Mouse (Mus musculus) CH12.LX (cell line): Measurements from ENCODE around the gene Sdhaf1. TPM values are rescaled to one million over a fixed set of nuclear protein-coding genes. Genes with fewer than 3 reads are reported as not detected.

Experiments
- DNase-seq: peaks from one replicate; pipeline ENCODE4 v3.0.0-alpha.2; 2013; ENCODE audit errors: extremely low read depth
- H3K27ac ChIP-seq: 2 replicates; pipeline ENCODE4 v1.5.1; 2012; ENCODE audit warnings: low read depth, mild to moderate bottlenecking, control low read depth, moderate library complexity; ENCODE audit not compliant: insufficient read depth
- H3K27me3 ChIP-seq: replicated peaks from 2 replicates; pipeline ENCODE3; 2012; ENCODE audit warnings: inconsistent platforms
- H3K36me3 ChIP-seq, 2 experiments: replicated peaks in 1 of 2; 2 replicates each; pipeline versions ENCODE3 to v1.6.1; 2012; ENCODE audit warnings: inconsistent platforms in 1 of 2, low read length in 1 of 2, mild to moderate bottlenecking in 1 of 2, mixed read lengths in 1 of 2, moderate library complexity in 1 of 2; ENCODE audit not compliant: control insufficient read depth in 1 of 2, insufficient read depth in 1 of 2
- H3K4me1 ChIP-seq, 2 experiments: 2 replicates each; pipeline ENCODE4 v1.6.1; 2012; ENCODE audit warnings: inconsistent platforms in 1 of 2, moderate library complexity in 1 of 2; ENCODE audit not compliant: insufficient read depth in 2 of 2, control insufficient read depth in 1 of 2
- H3K4me2 ChIP-seq: 2 replicates; pipeline ENCODE4 v1.6.1; 2012; ENCODE audit warnings: low read depth, mild to moderate bottlenecking, control low read depth; ENCODE audit not compliant: poor library complexity, insufficient read depth, severe bottlenecking
- H3K4me3 ChIP-seq, 3 experiments: fragments of 150-350 bp in 1 of 3; sonication (generic) in 1 of 3; replicated peaks in 1 of 3; 2 replicates each; pipeline versions ENCODE3 to v1.5.1; 2011 to 2012; ENCODE audit warnings: low read depth in 2 of 3, low read length in 2 of 3, mild to moderate bottlenecking in 2 of 3, moderate library complexity in 2 of 3, control low read depth in 1 of 3, improper control_type of control experiment in 1 of 3, inconsistent platforms in 1 of 3, mixed read lengths in 1 of 3; ENCODE audit not compliant: poor library complexity in 1 of 3
- H3K79me2 ChIP-seq: replicated peaks from 2 replicates; pipeline ENCODE4 v1.6.1; 2012; ENCODE audit warnings: mild to moderate bottlenecking, moderate library complexity; ENCODE audit not compliant: control insufficient read depth, poor library complexity, insufficient read depth, severe bottlenecking; ENCODE audit errors: extremely low read depth
- H3K9ac ChIP-seq: 2 replicates; pipeline ENCODE4 v1.6.1; 2012; ENCODE audit warnings: low read depth, mild to moderate bottlenecking, control low read depth, moderate library complexity; ENCODE audit not compliant: insufficient read depth
- H3K9me3 ChIP-seq: replicated peaks from 2 replicates; pipeline ENCODE3; 2012; ENCODE audit warnings: low read length, inconsistent platforms, mixed read lengths
- CTCF ChIP-seq, 2 experiments: IDR thresholded peaks in 1 of 2; conservative IDR thresholded peaks in 1 of 2; 2 replicates each; pipeline ENCODE4 v1.5.1; 2011 to 2012; ENCODE audit warnings: low read depth in 2 of 2, low read length in 2 of 2, improper control_type of control experiment in 1 of 2, inconsistent platforms in 1 of 2, mild to moderate bottlenecking in 1 of 2, moderate library complexity in 1 of 2
- ETS1 ChIP-seq: conservative IDR thresholded peaks from 2 replicates; pipeline ENCODE4 v1.6.1; 2012; ENCODE audit warnings: low read depth, mild to moderate bottlenecking, inconsistent platforms, low read length, improper control_type of control experiment, moderate library complexity
- HCFC1 ChIP-seq: IDR thresholded peaks from 2 replicates; pipeline ENCODE4 v1.6.1; 2012; ENCODE audit warnings: low read depth, mild to moderate bottlenecking, inconsistent platforms, low read length, improper control_type of control experiment
- IRF4 ChIP-seq: IDR thresholded peaks from 2 replicates; pipeline ENCODE4 v1.6.1; 2014; ENCODE audit warnings: low read depth, mild to moderate bottlenecking, inconsistent platforms, low read length, improper control_type of control experiment
- JUN ChIP-seq: IDR thresholded peaks from 2 replicates; pipeline ENCODE4 v1.6.1; 2011; ENCODE audit warnings: low read depth, mild to moderate bottlenecking, low read length, improper control_type of control experiment, moderate library complexity; ENCODE audit not compliant: insufficient read depth
- JUND ChIP-seq: conservative IDR thresholded peaks from 2 replicates; pipeline ENCODE4 v1.6.1; 2011; ENCODE audit warnings: low read depth, low read length, improper control_type of control experiment
- KAT2A ChIP-seq: IDR thresholded peaks from 2 replicates; pipeline ENCODE4 v1.6.1; 2012; ENCODE audit warnings: low read length, improper control_type of control experiment, inconsistent platforms; ENCODE audit not compliant: insufficient replicate concordance
- MAFK ChIP-seq: IDR thresholded peaks from 2 replicates; pipeline ENCODE4 v1.6.1; 2011; ENCODE audit warnings: low read length, improper control_type of control experiment; ENCODE audit not compliant: insufficient replicate concordance
- NRF1 ChIP-seq: IDR thresholded peaks from 2 replicates; pipeline ENCODE4 v1.6.1; 2014; ENCODE audit warnings: low read depth, mild to moderate bottlenecking, inconsistent platforms, low read length, improper control_type of control experiment, moderate library complexity
- RAD21 ChIP-seq: IDR thresholded peaks from 2 replicates; pipeline ENCODE4 v1.6.1; 2011; ENCODE audit warnings: low read depth, mild to moderate bottlenecking, low read length, improper control_type of control experiment, moderate library complexity
- RCOR1 ChIP-seq: conservative IDR thresholded peaks from 2 replicates; pipeline ENCODE4 v1.6.1; 2012; ENCODE audit warnings: low read depth, mild to moderate bottlenecking, inconsistent platforms, low read length, improper control_type of control experiment
- ZC3H11A ChIP-seq: IDR thresholded peaks from 2 replicates; pipeline ENCODE4 v1.6.1; 2012; ENCODE audit warnings: low read depth, mild to moderate bottlenecking, inconsistent platforms, low read length, improper control_type of control experiment
- ZNF384 ChIP-seq: IDR thresholded peaks from 2 replicates; pipeline ENCODE4 v1.6.1; 2012; ENCODE audit warnings: low read depth, low read length, improper control_type of control experiment, inconsistent platforms
- dilution Hi-C: fragments of 300-500 bp; cut with MboI; formaldehyde crosslinking; loops from 2 replicates; pipeline ENCODE4 v1.14.3; 2020; ENCODE audit warnings: low sequenced_read_pairs; ENCODE audit not compliant: extremely low pct_unique_long_range_greater_than_20kb, extremely low pct_ligation_motif_present
- in situ Hi-C: fragments of 300-500 bp; cut with MboI; formaldehyde crosslinking; loops from 3 replicates; pipeline ENCODE4 v1.14.3; 2019; ENCODE audit warnings: low sequenced_read_pairs, low pct_ligation_motif_present, low pct_unique_long_range_greater_than_20kb, mixed read lengths
- polyA plus RNA-seq: library from polyadenylated mRNA; unstranded; fragments of >175 nt; gene quantifications from 2 replicates; pipeline ENCODE4 v1.2.1, GENCODE M21; 2012; ENCODE audit warnings: low read depth; ENCODE audit not compliant: insufficient read length
- total RNA-seq, 2 experiments: library from RNA; depleted of rRNA; stranded (reverse); fragments of 300-350 nt in 1 of 2; fragments of >200 nt in 1 of 2; gene quantifications; 2 replicates each; pipeline ENCODE4 v1.2.3; 2012 to 2014

Sdhaf1 gene
- total and polyA plus RNA-seq, 3 experiments: 8.8 to 18.5 (median 12.8) TPM

DNA sequence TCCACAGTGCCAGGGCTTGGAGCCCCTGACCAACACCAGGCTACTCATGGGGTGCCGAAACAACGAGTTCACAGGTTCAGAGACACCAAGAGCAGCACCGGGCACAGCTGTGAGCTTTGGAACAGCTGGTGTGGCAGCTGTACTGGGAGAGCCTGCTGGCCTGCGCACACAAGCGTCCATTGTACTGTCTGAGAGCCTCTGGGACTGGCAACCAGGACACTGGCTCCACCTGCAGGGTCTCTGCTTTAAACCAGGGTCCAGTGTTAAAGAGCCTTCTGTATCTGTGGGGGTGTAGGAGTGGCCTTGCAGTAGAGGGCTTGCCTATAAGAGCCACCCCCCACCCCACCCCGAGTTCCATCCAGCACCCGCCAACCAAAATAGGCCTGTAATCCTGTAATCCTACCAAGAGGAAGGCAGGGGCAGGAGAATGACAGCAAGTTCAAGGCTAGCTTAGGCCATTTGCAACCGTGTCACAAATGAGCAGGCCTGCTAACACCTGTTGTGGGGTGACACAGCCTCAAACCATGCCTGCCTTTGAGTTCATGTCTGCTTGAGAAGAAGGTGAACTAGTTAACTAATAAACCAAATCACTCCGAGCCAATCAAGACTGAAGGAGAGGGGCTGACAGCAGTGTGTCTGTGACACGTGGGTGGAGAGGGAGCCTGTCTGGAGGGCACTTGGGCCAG lies 33.8 kb downstream of the Sdhaf1 start:
- Histone ChIP-seq H3K4me1 (peaks cover 0 to 3% of the 10 kb centered on the region in 2 experiments; a peak in 1 of 4 replicates), H3K9ac (no peak overlapping the region), H3K79me2 (no peaks in the 10 kb centered on the region), H3K4me2 (no peak overlapping the region), H3K27ac (no peak overlapping the region), H3K9me3 (no peaks in the 10 kb centered on the region), H3K4me3 (no peak overlapping the region), H3K36me3 (no peaks in the 10 kb centered on the region), H3K27me3 (peaks cover 85% of the 10 kb centered on the region)
- dilution Hi-C loops (no loop called here), in situ Hi-C loops (no loop called here)
- DNase-seq: no peak
- TF ChIP-seq CTCF (conservative IDR thresholded peaks at IDR 0.05 in 1 of 2, IDR thresholded peaks at IDR 0.05 in 1 of 2; ENCODE audit: low read depth in 2 of 2, low read length in 2 of 2) (no peak; a peak in 1 of 4 replicates), RAD21 (peak; percentile 4)

DNA sequence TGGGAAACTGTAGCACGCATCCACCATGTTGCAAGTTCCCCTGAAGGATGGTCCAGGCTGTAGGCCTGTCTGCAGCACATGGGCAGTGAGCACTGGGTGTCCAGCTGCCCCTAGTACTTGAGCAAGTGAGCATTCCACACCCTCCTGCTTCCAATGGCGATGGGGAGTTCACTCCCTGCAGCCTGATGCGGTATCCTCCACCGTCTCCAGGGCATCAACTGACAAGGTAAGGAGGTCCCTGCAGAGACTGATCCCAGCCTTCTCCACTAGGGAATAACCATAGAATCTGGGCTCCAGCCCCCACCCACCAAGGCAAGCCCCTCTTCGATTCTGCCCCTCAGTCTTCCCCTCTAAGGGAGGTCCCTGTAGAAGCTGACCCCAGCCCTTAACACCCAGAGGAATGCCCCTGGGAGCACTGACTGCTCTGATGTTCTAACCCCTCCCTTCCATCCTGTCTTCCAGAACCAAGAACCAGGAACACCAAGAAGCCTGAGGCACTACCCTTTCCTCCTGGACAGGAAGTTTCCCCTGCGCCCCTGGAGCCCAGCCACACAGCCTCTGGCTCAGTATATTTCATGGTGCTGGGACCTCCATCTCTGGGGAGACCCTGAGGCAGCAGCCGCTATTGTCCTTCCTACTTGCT lies 34.5 kb downstream of the Sdhaf1 start:
- Histone ChIP-seq H3K4me3 (no peak overlapping the region), H3K4me1 (peaks cover 0 to 3% of the 10 kb centered on the region in 2 experiments; a peak in 1 of 4 replicates), H3K9me3 (no peaks in the 10 kb centered on the region), H3K9ac (no peak overlapping the region), H3K4me2 (no peak overlapping the region), H3K27me3 (peaks cover 79% of the 10 kb centered on the region), H3K79me2 (no peaks in the 10 kb centered on the region), H3K27ac (no peak overlapping the region), H3K36me3 (no peaks in the 10 kb centered on the region)
- in situ Hi-C loops: no loop called here
- TF ChIP-seq ZNF384 (no peak), IRF4 (no peak), ZC3H11A (no peak), JUND (no peak)
- dilution Hi-C loops: no loop called here
- no peak for DNase-seq

DNA sequence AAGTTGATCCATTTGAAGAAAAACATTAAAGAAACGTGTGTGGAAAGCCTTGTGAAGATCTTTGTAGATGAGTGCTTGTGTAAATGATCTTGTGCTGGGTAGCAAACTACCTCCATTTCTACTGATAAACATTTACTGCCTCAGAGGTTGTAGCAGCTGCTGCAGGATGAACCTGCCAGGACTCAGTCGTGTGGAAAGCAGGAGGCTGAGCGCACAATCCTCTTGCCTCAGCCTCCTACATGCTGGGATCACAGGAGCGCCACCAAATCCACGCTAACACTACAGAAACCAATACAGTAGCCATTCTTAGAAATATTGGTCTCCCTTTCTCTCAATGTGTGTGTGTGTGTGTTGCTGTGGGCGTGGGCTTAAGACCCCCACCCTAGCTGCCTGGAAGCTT lies 35.6 kb downstream of the Sdhaf1 start:
- TF ChIP-seq JUND: no peak
- no peak for TF ChIP-seq RCOR1
- no peak for TF ChIP-seq ETS1
- TF ChIP-seq JUN: no peak
- no peak for TF ChIP-seq HCFC1
- no peak for TF ChIP-seq KAT2A
- TF ChIP-seq ZNF384: no peak
- no peak for TF ChIP-seq NRF1
- TF ChIP-seq MAFK: no peak
- dilution Hi-C loops: no loop called here
- no peak for DNase-seq
- no peaks in the 10 kb centered on the region for H3K79me2 ChIP-seq
- H3K4me2 ChIP-seq: no peak overlapping the region
- H3K4me3 ChIP-seq: no peak overlapping the region
- peaks cover 70% of the 10 kb centered on the region for H3K27me3 ChIP-seq
- in situ Hi-C loops: no loop called here
- H3K9me3 ChIP-seq: no peaks in the 10 kb centered on the region
- H3K9ac ChIP-seq: no peak overlapping the region
- peaks cover 0 to 3% of the 10 kb centered on the region in 2 experiments; a peak in 1 of 4 replicates for H3K4me1 ChIP-seq
- H3K36me3 ChIP-seq: no peaks in the 10 kb centered on the region
- no peak overlapping the region for H3K27ac ChIP-seq
